Mouse (Mus musculus) spleen, postnatal 14 days (tissue): Measurements from ENCODE around the gene Celf2.

Experiments
- DNase-seq, 2 experiments: peaks; one replicate each; pipeline ENCODE4 v3.0.0; 2021 to 2022; ENCODE audit warnings: low spot score in 2 of 2

The Celf2 gene

DNA sequence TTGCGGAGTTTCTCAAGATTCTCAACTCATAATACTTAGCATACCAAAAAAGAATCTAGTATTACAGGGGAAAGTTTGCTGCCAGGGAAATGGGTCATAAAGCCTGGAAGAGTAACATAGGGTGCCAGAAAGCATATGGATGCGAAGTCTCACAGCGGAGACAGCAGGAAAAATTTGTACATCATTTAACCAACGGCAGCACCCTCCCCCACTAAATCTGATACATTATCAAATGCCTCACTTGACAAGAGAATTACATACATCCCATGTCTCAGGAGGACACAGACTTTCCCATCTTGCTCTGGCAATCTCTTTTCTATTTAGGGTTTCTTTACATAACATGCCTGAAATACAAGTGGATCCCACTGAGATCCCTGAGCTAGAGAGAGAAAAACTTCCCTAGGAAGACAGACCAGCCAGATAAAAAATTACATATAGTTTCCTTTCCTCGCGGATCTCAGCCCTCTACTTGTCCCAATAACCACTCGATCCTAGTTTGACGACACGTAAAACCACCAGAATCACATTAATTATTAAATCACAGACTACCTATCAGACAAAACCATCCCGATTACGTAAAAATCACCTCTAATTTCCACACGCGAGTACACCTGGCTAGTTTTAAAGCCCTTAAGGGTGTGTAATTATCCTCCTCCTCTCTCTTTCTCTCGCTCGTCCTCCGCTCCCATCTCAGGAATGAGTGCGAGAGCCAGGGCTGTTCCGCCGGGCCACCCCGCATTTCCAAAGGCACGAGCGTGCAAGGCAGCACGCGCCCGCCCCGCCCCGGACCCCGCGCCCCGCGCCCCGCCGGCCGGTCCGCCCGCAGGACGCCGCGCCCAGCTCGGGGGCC, 637.9 kb downstream of the Celf2 start:
- no peak for DNase-seq

DNA sequence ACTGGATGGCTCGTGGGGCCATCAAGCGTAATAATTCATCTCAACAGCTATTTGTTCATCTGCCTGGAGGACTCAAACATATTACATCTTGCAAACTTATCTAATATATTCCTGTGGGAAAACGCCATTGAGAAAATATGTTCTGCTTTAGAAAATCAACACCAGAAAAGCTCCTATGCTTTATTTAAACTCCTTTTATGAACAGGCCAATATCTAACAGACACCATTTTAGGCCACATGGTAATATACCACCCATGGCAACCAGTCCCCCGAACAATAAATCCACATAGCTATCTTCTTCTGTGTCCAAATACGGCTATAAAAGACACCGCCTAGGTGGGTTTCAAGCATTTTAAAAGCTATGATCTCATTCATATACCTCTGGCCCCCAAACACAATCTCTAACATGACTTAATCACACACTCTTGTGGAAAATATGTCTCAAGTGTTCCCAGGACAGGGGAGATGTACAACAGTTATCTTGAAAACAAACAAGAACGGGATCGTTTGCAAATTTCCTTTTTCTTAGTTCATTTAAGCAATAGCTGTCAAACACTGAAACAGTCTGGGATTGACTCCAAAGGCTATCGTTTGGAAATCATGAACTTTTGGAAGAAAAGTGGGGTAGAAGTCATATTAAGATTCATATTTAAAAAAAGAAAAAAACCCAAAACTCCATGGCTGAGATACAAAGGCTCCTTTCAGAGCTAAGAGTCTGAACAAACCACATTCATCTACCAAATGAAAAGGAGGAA, 639.2 kb downstream of the Celf2 start:
- DNase-seq, result no peak

DNA sequence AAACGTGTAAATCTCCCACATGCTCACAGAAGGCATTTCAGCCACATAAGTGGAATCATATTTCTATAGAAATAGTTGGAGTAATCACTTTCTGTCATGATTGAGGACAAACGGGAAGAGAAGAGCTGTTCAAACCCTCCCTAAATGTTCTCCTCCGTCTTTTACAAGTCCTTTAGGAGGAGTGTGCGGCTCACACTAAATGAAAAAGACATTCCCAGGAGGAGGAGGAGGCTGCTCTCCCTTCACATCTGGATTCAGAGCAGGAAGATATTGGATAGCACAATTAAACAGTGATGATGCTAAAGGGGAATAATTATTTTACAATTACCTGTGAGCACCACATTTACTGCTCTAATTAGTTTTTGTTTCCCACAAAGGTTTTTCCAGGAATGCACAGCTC, 642.1 kb downstream of the Celf2 start:
- DNase-seq, result no peak

DNA sequence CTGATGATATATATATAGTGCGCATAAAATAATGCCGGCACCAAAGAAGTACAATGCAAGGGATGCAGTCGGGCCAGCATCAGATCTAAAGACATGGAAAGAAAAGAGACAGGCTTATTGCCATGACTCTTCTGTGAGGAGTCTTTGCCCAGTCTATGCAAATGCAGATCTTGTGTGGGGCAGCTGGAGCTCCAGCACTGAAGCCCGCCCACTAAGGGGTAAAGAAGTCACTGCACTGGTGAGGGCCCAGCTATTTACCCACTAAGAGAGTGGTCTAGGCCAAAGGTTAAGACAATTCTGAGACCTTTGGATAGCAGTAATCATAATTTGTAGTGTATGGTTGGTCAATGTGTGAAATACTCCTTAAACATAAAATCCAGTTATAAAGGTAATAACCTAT, 643.6 kb downstream of the Celf2 start:
- DNase-seq, result no peak

DNA sequence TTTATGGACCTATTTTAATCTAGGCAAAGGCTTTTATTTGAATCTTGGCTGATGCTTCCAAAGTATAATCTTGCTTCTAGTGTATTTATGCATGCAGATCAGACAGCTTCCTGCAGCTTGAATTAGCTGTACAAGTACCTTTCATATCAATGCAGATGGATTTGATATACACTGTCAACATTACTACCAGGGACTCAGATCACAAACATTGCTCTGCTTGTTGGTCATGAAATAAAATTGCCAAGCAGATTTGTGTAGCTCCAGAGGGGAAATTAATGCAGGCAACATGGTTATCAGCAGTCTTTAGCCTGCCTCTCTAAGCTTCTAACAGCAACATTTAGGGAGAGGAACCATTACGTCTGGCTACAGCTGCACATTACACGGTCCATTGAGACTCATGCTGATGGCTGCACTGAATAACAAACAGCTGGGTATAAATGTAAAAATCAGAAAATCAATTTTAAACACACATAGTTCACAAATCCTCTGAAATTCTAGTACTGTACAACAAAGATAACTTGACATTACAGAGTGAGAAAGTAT, 659.2 kb downstream of the Celf2 start:
- DNase-seq, result no peak

DNA sequence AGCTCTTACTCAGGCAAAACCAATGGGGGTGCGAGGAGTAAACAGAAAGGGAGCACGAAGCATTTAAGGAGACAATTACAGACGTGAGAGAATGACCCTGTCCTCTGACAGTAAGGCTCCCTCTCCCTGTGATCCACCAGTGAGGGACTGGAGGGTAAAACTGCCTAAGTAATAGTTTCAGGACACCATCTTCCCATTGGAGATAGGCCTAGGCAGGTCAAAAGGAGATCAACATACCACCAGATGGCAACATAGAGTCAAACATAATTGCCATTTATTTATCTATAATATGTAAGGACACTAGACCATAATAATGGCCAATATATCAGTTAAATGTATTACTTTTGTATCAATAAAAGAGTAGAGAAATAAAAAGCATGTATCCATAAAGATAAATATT, 660.0 kb downstream of the Celf2 start:
- no peak for DNase-seq

DNA sequence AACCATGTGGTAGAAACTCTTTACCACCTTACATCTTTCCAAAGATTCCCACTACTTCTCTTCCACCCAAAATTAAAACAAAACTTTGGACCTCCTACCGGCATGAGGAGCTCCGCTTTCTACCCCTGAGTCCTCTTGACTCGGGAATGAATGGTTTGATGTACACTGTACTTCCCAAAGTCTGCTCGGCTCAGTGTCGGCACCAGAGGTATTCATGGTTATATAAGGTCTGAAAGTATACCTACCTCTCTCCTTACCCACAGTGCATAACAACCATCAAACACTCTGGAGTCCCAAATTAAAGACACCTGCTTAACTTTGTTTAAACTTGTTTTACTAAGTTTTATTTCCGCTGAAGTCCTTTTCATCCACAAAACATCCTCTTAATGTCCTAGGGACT, 679.3 kb downstream of the Celf2 start:
- no peak for DNase-seq

DNA sequence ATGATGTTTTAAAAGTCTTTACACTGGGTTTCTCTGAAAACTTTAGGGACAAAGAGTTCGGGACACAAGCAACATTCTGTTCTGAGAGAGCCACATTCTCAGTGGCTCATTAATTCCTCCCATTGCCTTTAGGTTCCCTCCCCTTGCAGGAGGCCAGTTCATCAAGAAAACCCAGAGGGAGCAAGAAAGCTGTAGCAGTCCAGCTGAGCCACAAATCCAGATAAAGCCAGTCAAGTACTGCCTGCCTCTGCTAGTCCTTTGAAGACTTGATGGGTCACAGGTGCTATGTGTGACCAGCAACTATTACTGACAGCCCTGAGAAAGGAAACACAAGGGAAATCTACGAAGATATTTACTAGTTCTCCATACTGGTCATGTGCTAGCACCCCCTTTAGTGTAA, 681.8 kb downstream of the Celf2 start:
- DNase-seq, result no peak

DNA sequence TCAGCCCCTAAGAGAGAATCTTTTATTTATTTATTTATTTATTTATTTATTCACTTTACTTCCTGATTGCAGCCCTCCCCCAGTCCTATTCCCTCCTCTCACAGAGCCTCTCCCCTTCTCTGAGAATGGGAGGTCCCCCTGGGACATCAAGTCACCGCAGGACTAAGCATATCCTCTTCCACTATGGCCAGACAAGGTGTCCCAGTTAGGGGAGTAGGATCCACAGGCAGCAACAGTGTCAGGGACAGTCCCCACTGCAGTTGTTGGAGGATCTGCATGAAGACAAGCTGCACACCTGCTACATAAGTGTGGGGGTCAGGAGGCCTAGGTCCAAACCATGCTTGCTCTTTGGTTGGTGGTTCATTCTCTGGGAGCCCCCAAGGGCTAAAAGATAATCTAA, 686.3 kb downstream of the Celf2 start:
- DNase-seq, result no peak

DNA sequence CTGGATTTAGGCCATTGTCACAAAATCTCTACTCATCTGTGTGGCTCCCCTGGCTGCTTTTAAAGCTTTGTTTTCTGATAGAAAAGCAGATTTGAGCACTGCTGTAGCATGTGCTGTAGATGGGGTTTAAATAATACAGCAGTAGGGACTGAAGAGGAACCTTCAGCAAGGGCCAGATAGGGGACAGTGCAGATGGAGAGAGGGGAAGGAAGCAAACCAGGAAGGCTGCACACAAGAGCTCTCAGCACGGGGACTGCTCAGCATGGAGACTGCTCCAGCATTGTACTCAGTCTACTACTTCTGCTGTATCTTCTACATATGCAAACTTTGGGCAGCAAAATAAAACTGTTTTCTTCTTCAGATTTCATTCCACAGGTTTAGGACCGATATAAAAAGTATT, 687.8 kb downstream of the Celf2 start:
- no peak for DNase-seq

DNA sequence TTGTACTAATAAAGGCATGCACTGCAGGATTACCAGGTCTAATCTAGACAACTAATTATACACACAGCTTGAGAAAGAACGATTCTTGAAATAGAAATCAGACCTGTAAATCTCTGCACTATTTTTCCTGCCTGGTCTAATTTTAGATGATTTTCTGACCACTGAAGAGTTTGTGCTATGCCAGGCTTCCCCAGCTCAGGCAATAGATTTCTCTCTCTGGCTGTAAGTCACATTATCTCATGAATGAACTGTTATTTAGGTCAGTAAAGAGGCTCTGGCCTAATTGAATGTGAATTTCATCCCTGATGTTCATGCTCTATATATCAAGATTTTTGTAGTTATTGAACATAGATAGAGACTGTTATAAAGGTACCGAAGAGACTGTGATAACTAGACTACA, 694.1 kb downstream of the Celf2 start:
- DNase-seq, result no peak

DNA sequence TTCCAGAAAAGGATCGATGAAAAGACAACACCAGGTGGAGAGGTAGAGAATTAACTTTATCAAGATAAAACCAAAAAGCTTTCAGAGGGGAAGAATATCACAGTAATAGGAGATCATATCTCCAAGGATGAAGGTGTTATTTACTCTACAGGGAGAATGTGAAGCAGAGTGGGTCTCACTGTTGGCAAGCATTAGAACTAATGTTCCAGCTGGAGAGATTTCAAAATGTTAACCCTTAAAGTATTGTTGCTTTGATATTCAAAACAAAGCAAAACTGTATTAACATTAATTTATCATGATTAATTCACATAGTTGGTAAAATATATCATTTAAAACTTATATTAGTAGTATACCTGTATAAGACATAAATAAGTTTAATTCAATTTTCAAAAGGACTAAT, 700.6 kb downstream of the Celf2 start:
- DNase-seq, result no peak

DNA sequence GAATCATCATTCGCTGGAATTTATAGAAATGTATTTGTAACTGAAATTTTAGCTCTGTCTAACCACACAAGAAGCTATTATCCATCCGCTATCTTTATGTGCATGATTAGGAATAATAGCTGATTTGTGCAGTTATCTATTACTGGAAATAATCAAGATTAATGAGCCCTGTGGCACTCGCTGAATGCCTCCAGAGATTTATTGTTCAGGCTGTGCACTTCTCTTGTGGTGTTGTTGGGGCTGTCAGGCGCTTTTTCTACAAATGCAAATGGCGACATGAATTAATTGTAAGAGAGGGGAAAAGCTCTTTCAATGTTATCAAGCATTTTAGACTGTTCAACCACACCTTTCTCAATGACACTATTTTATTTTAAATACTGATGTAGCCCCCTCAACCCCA, 712.6 kb downstream of the Celf2 start:
- no peak for DNase-seq

DNA sequence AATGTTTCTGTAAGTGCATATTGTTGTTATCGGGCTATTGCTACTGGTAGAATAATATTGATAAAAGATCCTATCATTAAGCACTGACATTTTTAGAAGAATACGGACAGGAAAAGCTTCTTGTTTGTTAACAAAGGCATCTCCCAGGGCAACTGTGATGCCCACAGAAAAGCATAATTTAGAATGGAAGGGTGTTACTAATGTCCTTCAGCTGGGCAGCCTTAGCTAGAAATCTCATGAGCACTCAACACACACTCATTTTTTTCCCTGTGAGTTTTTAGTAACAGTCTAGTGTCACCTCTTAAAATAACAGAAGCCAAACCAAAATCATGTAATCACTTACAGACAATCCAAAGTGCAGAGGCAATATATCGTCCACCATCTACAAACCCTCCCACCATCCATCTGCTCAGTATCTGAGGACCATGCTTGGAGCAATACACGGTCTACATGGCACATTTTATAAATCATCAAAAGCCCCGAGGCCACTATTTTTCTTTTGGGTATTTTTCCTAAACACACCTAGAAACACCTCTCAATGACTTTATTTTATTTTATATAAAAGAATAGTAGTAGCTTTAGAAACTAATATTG, 713.3 kb downstream of the Celf2 start:
- no peak for DNase-seq

DNA sequence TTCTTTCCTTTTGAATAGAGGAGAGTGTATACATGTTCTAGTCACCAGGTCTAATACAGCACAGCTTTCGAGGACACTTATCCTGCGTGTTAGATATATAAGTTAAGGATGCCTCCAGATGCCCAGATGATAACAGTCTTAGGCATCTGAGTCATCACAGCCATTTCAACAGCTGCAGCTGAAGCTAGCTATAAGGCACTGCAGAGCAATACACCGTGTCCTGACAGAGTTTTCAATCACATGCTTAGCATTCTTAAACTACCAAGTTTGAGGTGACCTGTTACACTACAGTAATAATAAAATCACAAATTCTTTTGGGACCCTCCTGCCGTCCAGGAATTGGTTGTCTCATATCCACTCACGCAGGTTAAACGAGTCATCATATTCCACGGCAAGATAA, 714.5 kb downstream of the Celf2 start:
- DNase-seq, result no peak

DNA sequence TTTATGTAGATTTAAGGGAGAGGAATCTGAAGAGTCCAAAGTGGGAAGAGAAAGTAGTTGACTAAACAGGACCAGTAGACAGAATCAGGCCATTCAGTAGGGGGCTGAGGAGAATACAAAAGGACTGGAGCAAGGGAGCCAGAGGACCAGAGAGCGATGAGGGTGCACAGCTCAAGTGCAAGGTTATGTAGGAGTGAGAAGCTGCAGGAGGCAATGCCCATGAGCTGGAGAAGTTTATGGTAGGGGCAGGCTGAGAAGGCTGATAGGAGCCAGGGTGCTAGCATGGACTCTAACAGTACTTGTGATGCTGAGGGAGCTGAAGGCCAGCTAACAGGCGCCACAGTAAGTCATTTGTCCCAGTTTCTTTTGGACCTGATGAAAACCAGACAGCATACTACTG, 718.5 kb downstream of the Celf2 start:
- no peak for DNase-seq

DNA sequence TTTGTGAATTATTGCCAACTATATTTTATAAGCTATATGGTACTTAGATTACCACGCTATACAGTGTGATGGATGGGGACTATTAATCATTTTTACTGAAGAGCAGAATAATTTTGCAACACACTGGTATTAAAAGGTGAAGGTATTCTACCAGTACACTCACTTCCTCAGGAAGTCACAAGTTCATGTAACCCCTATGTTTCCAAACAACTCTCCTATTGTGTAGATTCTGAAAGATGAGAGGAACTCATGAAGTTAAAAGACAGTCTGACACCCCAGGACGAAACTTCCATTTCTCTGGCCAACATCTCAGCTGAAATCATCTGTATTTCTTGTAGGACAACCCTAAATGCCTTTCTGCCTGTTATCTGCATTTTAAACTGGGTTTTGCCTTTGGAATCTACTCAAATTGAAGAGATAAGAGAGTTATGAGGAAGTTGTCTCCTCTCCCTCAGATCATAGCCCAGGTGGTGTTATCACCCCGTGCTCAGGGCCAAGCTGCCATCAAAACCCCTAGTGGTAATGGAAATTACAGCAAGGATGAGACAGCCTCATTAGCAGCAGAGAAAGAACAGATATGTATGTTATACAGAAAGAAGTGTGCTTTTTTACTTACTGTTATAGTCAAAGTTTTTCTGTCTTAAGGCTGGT, 722.7 kb downstream of the Celf2 start:
- no peak for DNase-seq

DNA sequence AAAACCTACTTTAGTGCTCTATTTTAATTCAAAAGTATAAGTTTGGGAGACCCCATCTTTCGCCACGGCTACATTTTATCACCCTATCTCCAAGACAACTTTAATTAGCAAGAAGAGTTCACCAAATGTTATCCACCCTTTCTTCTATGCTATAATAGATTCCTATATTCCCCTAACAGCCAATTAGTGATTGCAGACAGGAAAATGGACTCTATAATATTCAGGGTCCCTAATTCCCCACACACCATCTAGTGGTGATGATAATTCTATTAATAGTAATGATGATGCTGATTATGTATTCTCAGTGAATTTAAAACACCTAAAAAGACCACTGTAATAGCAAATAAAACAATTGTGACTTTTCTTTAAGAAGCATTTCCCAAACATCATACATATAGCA, 739.1 kb downstream of the Celf2 start:
- no peak for DNase-seq

DNA sequence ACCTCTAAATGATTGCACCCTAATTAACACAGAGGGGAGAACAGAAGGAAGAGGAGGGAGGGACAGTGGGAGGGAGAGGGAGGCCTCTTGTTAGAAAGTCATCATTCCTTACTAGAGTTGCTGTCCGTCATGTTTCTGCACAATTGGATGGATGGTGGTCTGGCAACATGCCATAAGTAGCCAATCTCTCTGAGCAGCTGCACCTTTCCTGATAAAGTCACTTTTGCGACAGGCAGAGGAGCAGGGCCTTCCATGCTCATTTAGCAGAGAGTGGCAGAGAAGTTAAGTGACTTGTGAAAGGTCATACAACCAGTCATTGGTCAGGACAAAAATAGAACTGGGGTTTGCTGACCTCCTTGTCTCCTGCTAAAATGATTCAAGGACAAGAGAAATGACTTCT, 747.0 kb downstream of the Celf2 start:
- DNase-seq, result no peak

DNA sequence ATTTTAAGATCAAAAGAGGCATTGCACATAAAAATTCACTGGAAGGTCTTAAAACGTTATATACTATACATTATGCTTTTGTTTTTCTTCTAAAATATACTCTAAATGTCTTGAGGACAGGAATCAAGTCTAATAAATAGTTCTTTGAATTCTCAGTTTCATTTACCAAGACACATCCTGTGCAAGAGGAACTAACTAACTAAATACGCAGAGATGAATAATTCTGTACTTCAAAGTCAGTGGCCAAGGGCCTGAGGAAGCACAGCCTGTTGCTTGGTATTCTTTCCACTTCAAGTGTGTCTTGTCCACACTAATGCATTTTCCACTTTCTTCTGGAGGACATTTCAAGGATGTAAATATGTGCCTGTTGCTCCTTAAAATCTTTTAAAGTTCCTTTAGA, 766.2 kb downstream of the Celf2 start:
- no peak for DNase-seq

DNA sequence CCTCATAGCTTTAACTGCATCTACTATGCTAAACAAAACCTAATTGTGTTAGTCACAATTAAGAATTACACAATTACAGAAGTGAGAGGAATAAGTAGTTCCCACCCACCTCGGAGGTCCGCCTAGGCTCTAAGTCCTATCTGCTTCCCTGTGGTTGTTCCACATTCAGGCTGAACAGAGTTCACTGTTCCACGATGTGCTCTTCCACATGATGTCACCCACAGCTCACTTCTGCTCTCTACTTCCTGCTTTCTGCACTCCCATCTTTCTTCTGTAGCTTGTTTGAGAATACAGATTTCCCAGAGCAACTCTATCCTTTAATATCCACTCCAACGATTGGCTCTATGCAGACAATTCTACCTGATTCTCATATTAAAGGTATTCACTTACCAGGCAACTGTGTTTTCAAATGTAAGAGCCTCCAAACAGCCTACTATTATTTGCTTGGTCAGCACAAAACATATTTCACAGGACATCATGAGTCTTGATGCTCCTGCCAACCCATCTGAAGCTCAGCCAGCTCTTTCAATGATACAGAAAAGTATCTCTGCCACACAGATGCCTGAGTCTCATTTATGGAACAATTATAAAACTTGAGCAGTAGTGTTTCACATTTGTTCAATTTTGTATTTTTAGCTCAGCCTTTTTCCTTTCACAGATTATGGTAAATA, 769.2 kb downstream of the Celf2 start:
- DNase-seq, result no peak

DNA sequence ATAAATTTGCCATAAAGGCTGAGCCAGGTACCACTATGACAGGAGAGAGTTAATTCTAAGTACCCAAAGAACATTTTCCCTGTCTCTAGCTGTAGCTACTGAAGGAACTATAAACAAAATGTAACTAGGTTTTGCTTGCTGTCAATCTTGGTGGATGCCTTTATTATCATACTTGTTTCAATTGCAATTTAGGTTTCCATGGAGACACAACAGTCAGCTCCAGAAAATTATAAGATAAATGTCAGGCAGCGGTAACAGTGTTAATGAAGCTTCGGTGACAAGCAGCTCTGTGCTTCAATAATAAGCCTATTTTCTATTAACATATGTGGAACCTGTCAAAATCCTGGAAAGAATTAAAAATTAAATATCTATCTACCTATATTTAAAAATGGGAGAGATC, 777.3 kb downstream of the Celf2 start:
- DNase-seq, result no peak
